Mouse (Mus musculus) T-helper 2 cell (primary cell): ENCODE measurements around the gene Zan.

Experiments used
- in situ Hi-C: fragments of 300-600 bp; cut with MboI, MseI; formaldehyde crosslinking; loops from one replicate; pipeline ENCODE4 v1.15.1; 2025; ENCODE audit warnings: high pct_unique_total_duplicates

Gene Zan

GRCm38 (mm10) chr5:137476964-137477363 lies at the start of gene Zan:
Gene Zan (minus strand): TSS chr5:137477064.
- in situ Hi-C loops: no loop called here

GRCm38 (mm10) chr5:137526192-137526936 lies 49.5 kb upstream of the Zan start:
- in situ Hi-C loops: no loop called here

- in situ Hi-C loops: no loop called here
These were observed 48.6 kb upstream of the Zan start for GRCm38 (mm10) chr5:137525511-137525910.

- in situ Hi-C loops: loop anchor here (5.0 kb wide), 1 partner anchor 643 kb away; no protein-coding TSS in a partner anchor
These were observed 47.8 kb upstream of the Zan start for GRCm38 (mm10) chr5:137524671-137525070.

- in situ Hi-C loops: loop anchor here (5.0 kb wide), 1 partner anchor 643 kb away; no protein-coding TSS in a partner anchor
These were observed 47.3 kb upstream of the Zan start for GRCm38 (mm10) chr5:137524251-137524515.

GRCm38 (mm10) chr5:137523396-137524250 lies 46.8 kb upstream of the Zan start:
- in situ Hi-C loops: loop anchor here (5.0 kb wide), 1 partner anchor 644 kb away; no protein-coding TSS in a partner anchor

- in situ Hi-C loops: loop anchor here (5.0 kb wide), 1 partner anchor 645 kb away; no protein-coding TSS in a partner anchor
These were observed 45.8 kb upstream of the Zan start for GRCm38 (mm10) chr5:137522711-137523110.

- in situ Hi-C loops: loop anchor here (5.0 kb wide), 1 partner anchor 645 kb away; no protein-coding TSS in a partner anchor
These were observed 45.0 kb upstream of the Zan start for GRCm38 (mm10) chr5:137521861-137522260.

GRCm38 (mm10) chr5:137519691-137520550 lies 43.1 kb upstream of the Zan start:
- in situ Hi-C loops: loop anchor here (5.0 to 10.0 kb wide), 2 partner anchors 235 to 647 kb away; no protein-coding TSS in a partner anchor

- in situ Hi-C loops: loop anchor here (10.0 kb wide), 1 partner anchor 236 kb away; no protein-coding TSS in a partner anchor
These were observed 41.6 kb upstream of the Zan start, which contains the start of gene Gigyf1 for GRCm38 (mm10) chr5:137518436-137518835. Gene Gigyf1 (plus strand): TSS chr5:137518548.

GRCm38 (mm10) chr5:137514811-137515210 lies 37.9 kb upstream of the Zan start:
- in situ Hi-C loops: loop anchor here (10.0 kb wide), 1 partner anchor 240 kb away; no protein-coding TSS in a partner anchor

- in situ Hi-C loops: loop anchor here (10.0 kb wide), 1 partner anchor 241 kb away; no protein-coding TSS in a partner anchor
These were observed 37.3 kb upstream of the Zan start for GRCm38 (mm10) chr5:137513951-137514721.

- in situ Hi-C loops: loop anchor here (10.0 kb wide), 1 partner anchor 242 kb away; no protein-coding TSS in a partner anchor
These were observed 36.3 kb upstream of the Zan start for GRCm38 (mm10) chr5:137512847-137513794.

GRCm38 (mm10) chr5:137511706-137512105 lies 34.8 kb upstream of the Zan start:
- in situ Hi-C loops: loop anchor here (10.0 kb wide), 1 partner anchor 243 kb away; no protein-coding TSS in a partner anchor

- in situ Hi-C loops: loop anchor here (10.0 kb wide), 1 partner anchor 244 kb away; no protein-coding TSS in a partner anchor
These were observed 33.9 kb upstream of the Zan start for GRCm38 (mm10) chr5:137510573-137511390.

- in situ Hi-C loops: loop anchor here (10.0 kb wide), 1 partner anchor 245 kb away; no protein-coding TSS in a partner anchor
These were observed 33.2 kb upstream of the Zan start for GRCm38 (mm10) chr5:137510014-137510501.

GRCm38 (mm10) chr5:137504041-137504440 lies 27.2 kb upstream of the Zan start:
- in situ Hi-C loops: loop anchor here (10.0 kb wide), 1 partner anchor 91 kb away; no protein-coding TSS in a partner anchor

GRCm38 (mm10) chr5:137502667-137503110 lies 25.8 kb upstream of the Zan start:
- in situ Hi-C loops: loop anchor here (10.0 kb wide), 1 partner anchor 92 kb away; no protein-coding TSS in a partner anchor
